Mouse (Mus musculus) natural killer cell, adult 2 months (primary cell): Measurements from ENCODE around the gene Hectd2.

Experiments used
- DNase-seq, 2 experiments: peaks; one replicate each; pipeline ENCODE4 v3.0.0; 2022; ENCODE audit warnings: low spot score in 2 of 2

The Hectd2 gene

GRCm38 (mm10) chr19:36646132-36646828, 91.8 kb downstream of the Hectd2 start:
- DNase-seq, result no peak

DNA sequence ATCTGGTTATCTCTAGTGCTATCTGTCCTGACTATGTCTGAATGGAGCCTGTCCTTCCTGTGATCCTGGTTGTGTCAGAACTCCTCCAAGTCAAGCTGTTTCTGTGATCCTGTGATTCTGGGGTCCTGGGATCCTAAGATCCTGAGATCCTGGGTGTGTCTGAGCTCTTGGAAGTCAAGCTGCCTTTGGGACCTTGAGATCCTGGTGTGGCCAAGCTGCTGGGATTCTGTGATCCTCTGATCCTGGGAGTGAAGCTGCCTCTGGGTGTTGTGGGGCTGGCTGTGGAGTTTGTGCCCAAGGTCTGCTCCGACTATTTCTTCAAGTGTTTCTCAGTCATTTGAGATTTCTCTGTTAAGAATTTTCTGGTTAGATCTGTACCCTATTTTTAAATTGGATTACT, 98.2 kb downstream of the Hectd2 start:
- DNase-seq, result no peak

DNA sequence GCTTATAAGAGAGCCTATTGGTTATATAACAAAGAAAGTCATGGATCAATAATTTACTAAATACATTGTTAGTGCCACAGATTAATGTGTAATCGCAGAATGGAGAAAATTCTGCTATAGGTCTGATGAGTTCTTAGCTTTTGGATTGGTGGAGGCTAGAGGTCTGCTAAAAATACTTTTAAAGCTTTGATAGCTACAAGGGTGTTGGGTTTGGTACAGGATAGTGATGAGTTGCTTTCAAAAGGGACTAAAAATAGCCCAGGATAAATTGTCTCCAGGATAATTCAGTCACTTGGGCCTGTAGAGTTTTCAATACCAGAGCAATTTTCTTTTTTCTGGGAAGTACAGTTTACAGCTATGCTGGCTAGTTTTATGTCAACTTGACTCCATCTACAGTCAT, 108.3 kb downstream of the Hectd2 start:
- no peak for DNase-seq

GRCm38 (mm10) chr19:36663918-36664317, 109.5 kb downstream of the Hectd2 start:
- DNase-seq, result no peak

DNA sequence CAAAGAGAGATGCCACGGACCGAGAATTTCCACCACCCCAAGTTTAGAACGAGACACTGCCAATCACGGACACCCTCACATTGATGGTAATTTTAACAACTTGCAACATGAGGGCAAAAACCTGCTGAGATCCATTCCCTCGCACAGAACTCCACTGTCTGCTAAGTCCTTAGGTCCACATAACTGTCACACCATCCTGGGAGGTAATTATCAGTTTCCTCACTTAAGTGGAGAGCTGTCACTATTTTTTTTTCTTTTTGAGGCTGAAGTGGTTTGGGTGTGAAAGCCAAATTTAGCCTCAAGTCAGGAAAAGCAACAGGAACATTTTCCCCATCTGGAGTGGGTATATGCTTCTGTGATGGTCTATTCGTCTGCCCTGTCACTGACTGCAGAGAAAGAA, 110.0 kb downstream of the Hectd2 start:
- DNase-seq, result no peak

GRCm38 (mm10) chr19:36665206-36665605, 110.8 kb downstream of the Hectd2 start:
- DNase-seq, result no peak

DNA sequence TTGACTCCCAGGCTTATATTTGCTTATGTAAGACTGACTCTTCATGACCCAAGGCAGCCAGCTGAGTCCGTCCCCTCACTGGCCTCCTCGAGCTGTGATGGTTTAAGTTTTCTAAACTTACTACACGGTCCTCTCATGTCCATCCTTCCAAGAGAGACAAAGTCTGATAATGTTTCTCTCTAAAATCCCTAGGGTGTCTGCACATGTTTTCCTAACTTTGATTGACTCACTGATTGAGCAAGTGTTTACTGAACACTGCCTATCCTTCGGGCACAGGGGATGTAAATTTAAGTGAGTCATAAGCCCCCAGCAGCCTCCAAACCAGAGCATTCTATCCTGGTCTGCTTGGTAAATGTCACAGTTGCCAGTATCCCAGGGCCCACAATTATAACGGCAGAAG, 111.2 kb downstream of the Hectd2 start:
- no peak for DNase-seq

GRCm38 (mm10) chr19:36666471-36666870, 112.0 kb downstream of the Hectd2 start:
- no peak for DNase-seq

- DNase-seq, result no peak
Measured at GRCm38 (mm10) chr19:36667368-36667767, 112.9 kb downstream of the Hectd2 start.

DNA sequence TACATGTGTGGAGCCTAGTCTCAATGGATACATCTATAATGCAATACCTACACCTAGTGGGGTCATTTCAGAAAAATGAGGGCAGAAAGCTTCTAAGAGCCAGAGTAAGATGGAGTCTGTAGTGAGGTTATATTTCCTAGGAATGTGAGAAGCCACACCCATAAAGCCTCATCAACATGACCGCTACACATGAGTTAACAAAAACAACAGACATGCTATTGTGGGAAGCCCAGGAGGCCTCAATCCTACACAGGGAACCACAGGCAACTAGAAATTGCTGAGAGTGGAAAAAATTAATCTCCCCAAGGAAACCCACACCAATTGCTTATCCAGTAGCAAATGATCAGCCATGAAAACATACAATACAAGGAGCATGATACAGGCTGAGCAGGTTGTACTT, 113.7 kb downstream of the Hectd2 start:
- no peak for DNase-seq

- DNase-seq, result no peak
Measured at GRCm38 (mm10) chr19:36668881-36669639, 114.6 kb downstream of the Hectd2 start.

GRCm38 (mm10) chr19:36669720-36670451, 115.4 kb downstream of the Hectd2 start:
- no peak for DNase-seq
